Comparison of ENCODE assay signal across 21 mouse cellular contexts in the genomic region with DNA sequence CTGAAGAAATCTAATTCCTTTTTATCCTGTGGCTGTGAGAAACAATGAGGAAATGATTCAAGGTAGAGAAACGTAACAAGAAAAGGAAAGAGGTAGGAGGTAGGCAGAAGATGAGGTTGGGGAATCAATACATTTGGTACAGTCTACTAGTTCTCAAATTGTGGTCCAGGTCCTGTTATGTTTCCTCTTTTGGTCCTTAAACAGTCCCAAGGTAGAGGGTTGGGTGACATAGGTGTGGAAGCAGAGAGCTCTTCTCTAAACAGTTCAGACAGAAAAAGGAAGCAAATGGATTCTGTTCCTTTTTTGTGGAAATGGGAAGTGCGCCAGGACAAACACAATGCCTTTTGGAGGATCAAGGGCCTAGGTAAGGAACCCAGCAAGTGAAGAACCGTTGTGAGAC. TPM values are rescaled to one million over a fixed set of nuclear protein-coding genes. Genes with fewer than 3 reads are reported as not detected.
DNase-seq lines count a peak whose midpoint lies in the region; ATAC-seq lines count a peak whose summit lies in the region.
"Had no signal": no experiment of that assay in that cellular context is flagged by ENCODE, and none has a peak within 500 bp of the region (broad histone marks: within the 10 kb centered on the region; RNA-seq: fewer than 3 reads in every experiment).

No protein-coding gene starts in this region.

- no peak overlapping the region for H3K9ac ChIP-seq in forebrain, embryonic 15.5 days (replicated peaks)
- H3K9ac ChIP-seq: embryonic facial prominence, embryonic 13.5 days; neural tube, embryonic 12.5 days had no signal

- H3K9me3 ChIP-seq in forebrain, embryonic 15.5 days: no peaks in the 10 kb centered on the region
- H3K9me3 ChIP-seq: embryonic facial prominence, embryonic 13.5 days; neural tube, embryonic 12.5 days had no signal

- intact Hi-C loops in heart, postnatal 14 days (cut with DNase I): no loop called here

- H3K4me3 ChIP-seq in forebrain, embryonic 15.5 days: no peak overlapping the region
- H3K4me3 ChIP-seq: embryonic facial prominence, embryonic 13.5 days; neural tube, embryonic 12.5 days had no signal

- 41% methylated on average over 3 of the region's 3 CpGs for WGBS in forebrain, embryonic 15.5 days

- no peak overlapping the region for H3K4me2 ChIP-seq in forebrain, embryonic 15.5 days (replicated peaks)
- H3K4me2 ChIP-seq: embryonic facial prominence, embryonic 13.5 days; neural tube, embryonic 12.5 days had no signal

- no peaks in the 10 kb centered on the region for H3K36me3 ChIP-seq in forebrain, embryonic 15.5 days
- H3K36me3 ChIP-seq: embryonic facial prominence, embryonic 13.5 days; neural tube, embryonic 12.5 days had no signal

- peak overlapping the region; percentile 84 for H3K27ac ChIP-seq in forebrain, embryonic 15.5 days (replicated peaks)
- H3K27ac ChIP-seq: embryonic facial prominence, embryonic 13.5 days; neural tube, embryonic 12.5 days had no signal

- peaks cover 8% of the 10 kb centered on the region for H3K4me1 ChIP-seq in forebrain, embryonic 15.5 days
- H3K4me1 ChIP-seq: embryonic facial prominence, embryonic 13.5 days; neural tube, embryonic 12.5 days had no signal

- no peaks in the 10 kb centered on the region for H3K27me3 ChIP-seq in forebrain, embryonic 15.5 days
- H3K27me3 ChIP-seq: embryonic facial prominence, embryonic 13.5 days; neural tube, embryonic 12.5 days; Patski had no signal

- ATAC-seq in forebrain, embryonic 15.5 days (replicated peaks): no peak
- ATAC-seq in megakaryocyte, adult 5-6 weeks (ENCODE audit: poor library complexity, severe bottlenecking): peak; percentile 80
- ATAC-seq in monocyte, adult 5-6 weeks (replicated peaks; ENCODE audit: insufficient number of reproducible peaks, low FRiP score, low TSS enrichment, poor library complexity, severe bottlenecking): peak; percentile 66; the same call in 1 of the 2 replicates
- no peak for ATAC-seq in inflammation-experienced regulatory T-cells, adult 6 months
- ATAC-seq: Patski had no signal

- DNase-seq in heart, adult 11 months: peak; percentile 86
- no peak for DNase-seq in heart, postnatal 14 days
- no peak for DNase-seq in thymus, postnatal 14 days
- no peak for DNase-seq in urinary bladder, postnatal 25 days (ENCODE audit: low spot score)
- DNase-seq: cerebellum, adult 9-11 months; kidney, adult 8-10 months; kidney, postnatal 4 days; lung, adult 18-20 months; spleen, adult 18-20 months; thymus, postnatal 36 days had no signal

RNA-seq across cellular contexts. Expression of a gene that starts 13.4 kb away (rescaled TPM):
- 100 to 1,000 TPM; 853 to 872 TPM for total RNA-seq in heart, postnatal 14 days (2021)
- 461 and 495 TPM in 2 replicates for polyA plus RNA-seq in forebrain, embryonic 15.5 days (2015; fragmentation: Nextera tagmentation; extraction: Ambion mirVana)
- total RNA-seq in megakaryocyte, adult 5-6 weeks (2015): 1,273 and 1,418 TPM in 2 replicates
- 1,036 and 1,154 TPM in 2 replicates for total RNA-seq in megakaryocyte, adult 5-6 weeks (2017)
- total RNA-seq in monocyte, adult 5-6 weeks (2017): 977 to 1,560 TPM (median 1,517 TPM) in 3 replicates
- polyA plus RNA-seq in inflammation-experienced regulatory T-cells, adult 6 months (2017; shearing (Covaris generic)): 100 to 1,000 TPM; 152 to 225 (median 175) TPM

RNA-seq across cellular contexts. Expression of a gene that starts 24.0 kb away (rescaled TPM):
- 1 to 10 TPM in 1 of 2 experiments, under 1 TPM in 1; 0.78 to 1.1 TPM for total RNA-seq in heart, postnatal 14 days (2021)
- polyA plus RNA-seq in forebrain, embryonic 15.5 days (2015; fragmentation: Nextera tagmentation; extraction: Ambion mirVana): not detected in 2 replicates
- not detected in 2 replicates for total RNA-seq in megakaryocyte, adult 5-6 weeks (2015)
- not detected in 2 replicates for total RNA-seq in megakaryocyte, adult 5-6 weeks (2017)
- not detected in 3 replicates for total RNA-seq in monocyte, adult 5-6 weeks (2017)
- not detected for polyA plus RNA-seq in inflammation-experienced regulatory T-cells, adult 6 months (2017; shearing (Covaris generic))
- total RNA-seq: left cerebral cortex, adult 18-20 months had no signal
- polyA plus RNA-seq: embryonic facial prominence, embryonic 13.5 days; frontal cortex, adult 2 months; limb, embryonic 14.5 days; neural tube, embryonic 12.5 days; Patski; stomach, embryonic 16.5 days had no signal

RNA-seq across cellular contexts. Expression of a gene that starts 53.9 kb away (rescaled TPM):
- 1 to 10 TPM; 2.5 to 4.0 TPM for total RNA-seq in heart, postnatal 14 days (2021)
- not detected in 2 replicates for polyA plus RNA-seq in forebrain, embryonic 15.5 days (2015; fragmentation: Nextera tagmentation; extraction: Ambion mirVana)
- not detected in 2 replicates for total RNA-seq in megakaryocyte, adult 5-6 weeks (2015)
- not detected in 2 replicates for total RNA-seq in megakaryocyte, adult 5-6 weeks (2017)
- not detected in 3 replicates for total RNA-seq in monocyte, adult 5-6 weeks (2017)
- polyA plus RNA-seq in inflammation-experienced regulatory T-cells, adult 6 months (2017; shearing (Covaris generic)): not detected
- total RNA-seq: left cerebral cortex, adult 18-20 months had no signal
- polyA plus RNA-seq: embryonic facial prominence, embryonic 13.5 days; frontal cortex, adult 2 months; limb, embryonic 14.5 days; neural tube, embryonic 12.5 days; Patski; stomach, embryonic 16.5 days had no signal

Comparison
In these comparisons a context has a peak if more than half of its experiments do, and no peak if none do; other contexts are left out.
1. ATAC-seq: peak in megakaryocyte, adult 5-6 weeks (single experiment) and monocyte, adult 5-6 weeks (single experiment); none in forebrain, embryonic 15.5 days (single experiment) and inflammation-experienced regulatory T-cells, adult 6 months (single experiment).